Mouse (Mus musculus) v-Abl transformed pro-B cells (cell line): ENCODE data around the gene Bhlha15.

Experiments
- in situ Hi-C, 2 experiments: fragments of 400-800 bp; cut with MboI; formaldehyde crosslinking; loops; one replicate each; pipeline ENCODE4 v1.15.1; 2025; ENCODE audit not compliant: unreplicated experiment in 2 of 2

The Bhlha15 gene

DNA sequence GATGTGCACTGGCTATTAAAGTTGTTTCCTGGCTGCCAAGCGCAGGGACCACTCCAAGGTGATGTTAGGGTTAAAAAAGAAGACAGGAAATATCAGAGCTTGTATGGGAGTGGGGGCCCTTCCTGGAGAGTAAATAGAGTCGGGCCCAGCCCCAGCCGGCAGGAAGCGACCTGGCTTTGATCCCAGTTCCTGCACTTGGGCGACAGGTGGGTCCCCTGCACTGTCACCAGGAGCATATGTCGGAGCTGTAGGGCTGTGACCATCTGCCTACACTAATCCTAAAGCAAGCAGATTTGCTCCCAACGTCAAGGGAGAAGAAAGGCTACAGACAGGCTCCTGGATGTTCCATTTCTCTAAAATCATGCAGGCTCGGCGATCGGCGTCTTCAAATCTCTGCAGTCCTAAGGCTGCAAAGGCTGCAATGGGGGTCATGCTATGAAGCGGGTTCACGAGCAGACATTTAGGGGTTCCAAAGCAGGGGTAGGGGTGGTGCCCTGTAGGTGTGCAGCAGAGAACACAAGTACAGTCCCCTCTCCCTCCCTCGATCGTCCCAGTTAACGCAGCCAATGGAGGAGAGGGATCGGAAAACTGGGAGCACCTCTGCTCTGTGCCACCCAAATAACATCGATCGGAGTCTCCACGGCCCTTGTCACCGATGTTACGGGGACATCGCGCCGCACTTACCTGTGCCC lies 32.9 kb downstream of the Bhlha15 start:
- in situ Hi-C loops, result loop anchor here in 1 of 2 experiments (5.0 kb wide), 1 partner anchor 59 kb away; no protein-coding TSS in a partner anchor

DNA sequence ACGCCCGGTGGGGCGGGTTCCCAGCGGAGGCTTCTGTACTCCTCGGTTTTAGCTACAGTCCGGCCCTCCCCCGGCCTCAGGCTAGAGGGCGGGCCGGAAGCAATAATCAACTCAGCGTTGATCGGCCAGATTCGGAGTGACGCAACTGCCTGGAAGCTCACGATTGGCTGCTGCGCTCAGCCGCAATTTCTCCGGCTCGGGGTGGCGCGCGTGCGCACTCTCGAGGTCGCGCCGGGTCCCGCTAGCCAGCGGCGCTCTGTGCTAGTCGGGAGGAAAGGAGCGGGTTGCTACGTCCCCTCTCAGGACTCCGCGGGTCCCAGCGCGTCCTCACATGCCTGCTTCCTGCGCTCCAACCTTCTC lies 33.4 kb downstream of the Bhlha15 start, which contains the start of gene Tecpr1:
Gene Tecpr1, minus strand, starts transcription at position 113 of the 360 bp plus-strand sequence.
- in situ Hi-C loops, result loop anchor here in 1 of 2 experiments (5.0 kb wide), 1 partner anchor 59 kb away; no protein-coding TSS in a partner anchor

DNA sequence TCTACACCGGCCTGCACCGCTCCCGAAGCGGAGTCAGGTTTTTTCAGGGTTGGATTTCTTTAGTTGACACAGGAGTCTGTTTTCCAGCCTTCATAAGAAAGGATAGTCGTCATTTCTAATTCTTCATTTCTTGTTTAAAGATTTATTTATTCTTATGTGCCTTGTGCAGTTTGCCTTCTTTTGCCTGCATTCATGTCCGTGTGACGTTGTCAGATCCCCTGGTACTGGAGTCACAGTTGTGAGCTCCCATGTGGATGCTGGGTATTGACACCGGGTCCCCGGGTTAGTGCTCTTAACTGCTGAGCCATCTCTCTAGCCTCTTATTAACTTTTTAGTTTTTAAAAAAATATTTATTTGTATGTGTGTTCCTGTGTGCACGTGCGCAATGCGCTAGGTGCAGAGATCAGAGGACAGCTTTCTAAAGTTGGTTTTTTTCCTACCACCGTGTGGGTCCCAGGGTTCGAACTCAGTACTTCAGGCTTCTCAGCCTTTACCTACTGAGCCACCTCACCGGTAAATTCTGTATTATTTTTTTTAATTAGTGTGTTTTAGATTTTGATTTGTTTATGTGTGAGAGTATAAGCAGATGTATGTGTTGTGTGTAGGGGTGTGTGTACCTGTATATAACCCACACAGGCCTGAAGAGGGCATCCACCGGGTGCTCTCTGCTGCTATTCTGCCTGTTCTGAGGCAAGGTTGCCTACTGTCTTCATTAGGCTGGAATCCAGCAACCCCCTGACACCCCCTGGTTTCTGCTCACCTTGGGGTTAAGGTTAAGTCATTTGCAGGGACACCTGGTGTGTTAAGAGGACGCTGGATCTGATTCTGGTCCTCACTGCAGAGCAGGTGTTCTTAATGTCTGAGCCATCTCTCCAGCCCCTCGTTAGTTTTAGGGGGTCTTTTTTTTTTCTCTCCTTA lies 34.1 kb downstream of the Bhlha15 start:
- in situ Hi-C loops, result loop anchor here in 1 of 2 experiments (5.0 kb wide), 1 partner anchor 58 kb away; no protein-coding TSS in a partner anchor

DNA sequence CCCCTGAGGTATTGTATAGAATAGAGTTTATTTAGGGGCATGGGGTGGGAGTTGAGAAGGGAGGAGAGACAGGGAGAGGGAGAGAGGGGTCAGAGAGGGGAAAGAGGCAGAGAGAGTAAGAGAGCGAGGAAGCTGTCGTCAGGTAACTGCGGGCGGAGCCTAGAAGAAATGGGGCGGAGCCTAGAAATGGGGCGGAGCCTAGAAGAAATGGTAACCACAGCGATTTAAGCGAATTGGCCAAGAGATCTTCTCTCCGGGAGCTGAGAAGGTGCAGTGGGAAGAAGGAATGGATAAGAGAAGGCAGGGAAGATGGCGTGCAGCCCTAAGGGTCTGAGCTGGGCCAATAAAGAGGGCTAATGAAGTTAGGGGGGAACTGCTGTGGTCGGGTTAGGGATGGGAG lies 36.1 kb downstream of the Bhlha15 start:
- in situ Hi-C loops, result no loop called here

DNA sequence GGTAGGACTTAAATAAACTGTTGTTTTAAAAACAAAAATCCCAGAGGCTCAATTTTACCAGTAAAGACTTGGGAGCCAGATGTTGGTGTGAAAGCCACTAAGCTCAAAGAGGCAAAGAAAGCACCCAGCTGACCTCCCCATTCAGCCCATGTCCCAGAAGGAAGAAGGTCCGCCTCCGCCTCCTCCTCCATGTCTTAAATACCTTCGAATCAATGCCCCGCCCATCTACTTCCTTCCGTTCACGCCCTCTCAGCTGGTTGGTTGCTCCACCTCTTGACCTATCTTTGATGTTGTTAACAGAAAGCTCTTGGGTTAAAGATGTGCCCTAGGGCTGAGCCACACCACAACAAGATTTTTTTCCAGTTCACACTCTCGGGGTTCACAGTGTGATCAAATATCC lies 40.1 kb downstream of the Bhlha15 start:
- in situ Hi-C loops, result loop anchor here (5.0 kb wide), 2 partner anchors 152 to 502 kb away; no protein-coding TSS in a partner anchor

DNA sequence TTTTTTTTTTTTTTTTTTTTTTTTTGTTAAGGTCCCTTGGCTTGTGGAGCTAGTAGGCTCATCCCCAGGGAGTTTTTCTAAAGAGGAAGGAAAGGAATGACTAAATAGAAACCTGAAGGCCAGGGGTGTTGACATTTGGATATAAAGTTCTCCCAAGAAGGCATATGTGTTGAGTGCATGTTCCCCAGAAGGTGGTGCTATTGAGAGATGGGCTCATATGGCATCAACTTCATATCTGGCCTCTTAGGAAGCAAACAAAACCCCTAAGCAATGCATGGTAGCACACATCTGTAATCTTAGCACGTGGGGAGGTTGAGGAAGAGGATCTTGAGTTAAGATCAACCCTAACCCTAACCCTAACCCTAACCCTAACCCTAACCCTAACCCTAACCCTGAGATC lies 41.3 kb downstream of the Bhlha15 start:
- in situ Hi-C loops, result loop anchor here (5.0 kb wide), 2 partner anchors 151 to 501 kb away; no protein-coding TSS in a partner anchor

DNA sequence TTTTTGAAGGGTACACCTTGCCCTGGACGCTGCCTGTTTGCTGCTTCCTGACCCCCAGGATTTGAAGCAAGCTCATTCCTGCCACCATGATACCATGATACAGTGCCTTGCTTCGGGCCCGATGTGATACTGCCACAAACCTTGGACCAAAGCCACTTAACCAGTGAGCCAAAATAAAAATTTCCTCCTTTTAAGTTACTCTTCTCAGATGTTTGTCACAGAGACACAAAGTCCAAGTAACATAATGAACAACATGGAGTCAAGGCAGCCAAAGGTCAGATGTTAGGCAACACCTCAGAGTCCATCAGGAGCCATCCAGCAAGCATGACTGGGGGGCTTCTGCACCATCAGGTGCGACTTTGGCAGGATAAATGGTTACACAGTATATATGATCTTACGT lies 42.4 kb downstream of the Bhlha15 start:
- in situ Hi-C loops, result loop anchor here (5.0 kb wide), 2 partner anchors 150 to 500 kb away; no protein-coding TSS in a partner anchor

DNA sequence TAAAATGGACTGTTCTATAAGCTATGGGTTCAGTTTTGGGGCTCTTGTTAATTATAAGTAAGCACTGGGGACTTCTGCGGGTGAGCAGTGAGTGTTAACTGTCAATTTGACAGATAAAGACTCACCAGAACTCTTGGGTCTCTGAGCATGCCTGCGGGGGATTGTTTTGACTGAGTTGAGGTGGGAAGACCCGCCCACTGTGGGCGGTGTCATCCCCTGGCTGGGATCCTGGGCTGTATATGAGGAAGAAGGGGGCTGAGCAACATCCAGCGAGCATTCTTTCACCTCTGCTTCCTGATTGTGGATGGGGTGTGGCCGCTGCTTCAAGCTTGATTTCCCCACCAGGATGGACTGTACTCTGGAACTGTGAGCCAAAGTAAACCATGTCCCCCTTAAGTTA lies 44.1 kb downstream of the Bhlha15 start:
- in situ Hi-C loops, result loop anchor here (5.0 kb wide), 2 partner anchors 148 to 498 kb away; no protein-coding TSS in a partner anchor

DNA sequence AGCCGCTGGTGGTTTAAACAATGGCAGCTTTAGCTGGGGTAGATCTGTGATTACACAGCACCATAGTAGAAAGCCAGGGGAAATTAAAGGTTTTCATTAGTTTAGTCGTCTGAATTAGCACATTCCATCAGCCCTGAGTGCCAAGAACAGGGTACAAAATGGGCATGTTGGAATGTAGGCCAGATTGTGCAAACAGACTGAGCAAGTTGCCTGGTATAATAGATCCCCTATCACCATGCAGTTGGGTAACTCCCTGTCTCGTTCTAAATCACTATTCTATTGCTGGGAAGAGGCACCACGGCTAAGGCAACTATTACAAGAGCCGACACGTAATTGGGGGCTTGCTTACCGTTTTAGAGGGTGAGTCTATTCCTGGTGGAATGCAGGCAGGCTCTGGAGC lies 44.6 kb downstream of the Bhlha15 start:
- in situ Hi-C loops, result loop anchor here (5.0 kb wide), 3 partner anchors 143 to 498 kb away; no protein-coding TSS in a partner anchor

DNA sequence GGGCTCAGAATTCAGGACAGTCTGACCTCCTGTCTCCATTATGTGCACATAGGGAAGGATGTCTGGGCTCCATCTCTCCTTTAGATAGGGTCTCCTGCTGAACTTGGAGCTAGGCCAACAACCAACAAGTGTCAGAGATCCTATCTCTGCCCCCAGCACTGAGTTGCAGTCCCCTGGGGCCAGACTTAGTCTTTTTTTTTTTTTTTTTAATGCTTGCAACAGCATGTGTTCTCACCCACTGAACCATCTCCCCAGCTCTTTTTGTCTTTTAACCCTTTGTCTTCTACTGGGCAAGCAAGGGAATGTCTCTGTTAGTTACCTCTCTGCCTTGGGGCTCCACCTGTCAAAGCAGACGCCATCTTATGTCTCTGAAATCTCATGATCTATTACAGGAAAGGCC lies 48.9 kb downstream of the Bhlha15 start:
- in situ Hi-C loops, result loop anchor here in 1 of 2 experiments (5.0 kb wide), 1 partner anchor 138 kb away; no protein-coding TSS in a partner anchor
